Mouse (Mus musculus) layer of hippocampus, adult 18-20 months (tissue): ENCODE data around the gene Thsd7a. TPM values are rescaled to one million over a fixed set of nuclear protein-coding genes. Genes with fewer than 3 reads are reported as not detected.

Experiments used
- DNase-seq, 2 experiments: peaks; one replicate each; pipeline ENCODE4 v3.0.0; 2022; ENCODE audit warnings: low spot score in 2 of 2
- total RNA-seq, 2 experiments: library from RNA; stranded (reverse); gene quantifications; 2 replicates each; pipeline ENCODE4 v1.2.3; 2021

Gene Thsd7a
- total RNA-seq, 2 experiments from 2014 or later, result 37.9 to 41.3 TPM

GRCm38 (mm10) chr6:12693689-12694088 is 55.5 kb downstream of the Thsd7a start:
- no peak for DNase-seq

- DNase-seq, result no peak
Observed at GRCm38 (mm10) chr6:12693239-12693638, 56.0 kb downstream of the Thsd7a start.

GRCm38 (mm10) chr6:12649633-12650032 is 99.6 kb downstream of the Thsd7a start:
- no peak for DNase-seq

- no peak for DNase-seq
Observed at GRCm38 (mm10) chr6:12628637-12629246, 120.5 kb downstream of the Thsd7a start.

GRCm38 (mm10) chr6:12606638-12607246 is 142.5 kb downstream of the Thsd7a start:
- peak in 1 of 2 experiments; percentile 15 for DNase-seq

GRCm38 (mm10) chr6:12602927-12603326 is 146.3 kb downstream of the Thsd7a start:
- DNase-seq, result no peak

GRCm38 (mm10) chr6:12602161-12602560 is 147.0 kb downstream of the Thsd7a start:
- no peak for DNase-seq

- DNase-seq, result no peak
Observed at GRCm38 (mm10) chr6:12584456-12584855, 164.8 kb downstream of the Thsd7a start.

GRCm38 (mm10) chr6:12581143-12581542 is 168.1 kb downstream of the Thsd7a start:
- DNase-seq, result no peak

GRCm38 (mm10) chr6:12575619-12576216 is 173.5 kb downstream of the Thsd7a start:
- DNase-seq, result no peak

GRCm38 (mm10) chr6:12572202-12572601 is 177.0 kb downstream of the Thsd7a start:
- DNase-seq, result no peak

- DNase-seq, result no peak
Observed at GRCm38 (mm10) chr6:12565136-12565535, 184.1 kb downstream of the Thsd7a start.

- DNase-seq, result no peak
Observed at GRCm38 (mm10) chr6:12562336-12562735, 186.9 kb downstream of the Thsd7a start.

- DNase-seq, result no peak
Observed at GRCm38 (mm10) chr6:12560500-12560899, 188.7 kb downstream of the Thsd7a start.

GRCm38 (mm10) chr6:12555114-12556099 is 193.8 kb downstream of the Thsd7a start:
- no peak for DNase-seq

- DNase-seq, result no peak
Observed at GRCm38 (mm10) chr6:12551176-12551575, 198.0 kb downstream of the Thsd7a start.

- peak in 1 of 2 experiments; percentile 15 for DNase-seq
Observed at GRCm38 (mm10) chr6:12550054-12550655, 199.1 kb downstream of the Thsd7a start.

- DNase-seq, result no peak
Observed at GRCm38 (mm10) chr6:12544096-12544495, 205.1 kb downstream of the Thsd7a start.

GRCm38 (mm10) chr6:12542496-12542895 is 206.7 kb downstream of the Thsd7a start:
- DNase-seq, result no peak

GRCm38 (mm10) chr6:12519121-12519520 is 230.1 kb downstream of the Thsd7a start:
- DNase-seq, result peak in 1 of 2 experiments; percentile 13
